Mouse (Mus musculus): ENCODE results near the gene Casq2.

Gene Casq2

GRCm38 (mm10) chr3:102190642-102191041 lies 104.4 kb downstream of the Casq2 start:
- in situ Hi-C loops (cut with MboI, MseI): no loop called here

GRCm38 (mm10) chr3:102191575-102191974 lies 105.4 kb downstream of the Casq2 start:
- in situ Hi-C loops (cut with MboI, MseI): no loop called here

- in situ Hi-C loops (cut with MboI, MseI): no loop called here
Measured at GRCm38 (mm10) chr3:102192621-102193020, 106.4 kb downstream of the Casq2 start.

DNA sequence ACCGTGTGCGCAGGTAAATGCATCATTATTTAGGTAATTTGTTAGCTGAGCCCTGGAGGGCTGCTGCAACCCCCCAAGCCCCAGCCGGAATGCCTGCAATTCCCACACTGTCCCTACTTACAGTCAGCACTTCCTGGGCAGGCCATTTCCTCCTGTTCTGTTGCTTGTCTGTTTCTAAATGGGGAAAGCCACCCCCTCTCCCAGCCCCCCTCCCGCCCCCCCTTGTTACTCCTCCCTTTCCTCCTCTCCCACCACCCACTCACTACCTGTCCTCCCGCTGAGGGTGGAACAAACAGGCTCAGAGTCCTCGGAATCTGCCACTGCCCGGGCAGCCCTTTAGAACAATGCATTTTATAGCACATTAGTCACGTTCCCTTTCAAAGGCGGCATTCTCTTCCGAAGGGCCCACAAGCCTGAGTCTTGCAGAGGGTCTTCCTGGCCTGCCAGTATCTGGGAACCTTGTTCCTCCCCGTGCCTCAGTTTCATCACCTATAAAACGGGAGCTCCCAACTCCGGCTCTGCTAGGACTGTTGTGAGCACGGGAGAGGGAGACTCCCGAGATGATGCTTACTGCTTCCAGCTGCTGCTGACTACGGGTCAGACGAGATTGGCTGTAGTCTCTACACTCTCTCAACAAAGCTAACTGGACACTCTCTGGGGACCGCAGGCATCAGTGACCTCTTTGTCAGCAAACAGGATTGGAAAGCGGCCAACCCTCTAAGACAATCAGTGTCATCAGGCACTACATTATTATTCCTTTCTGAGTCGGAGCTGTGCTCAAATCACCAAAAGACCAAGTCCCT lies 107.5 kb downstream of the Casq2 start:
- in situ Hi-C loops (cut with MboI, MseI): no loop called here

- in situ Hi-C loops (cut with MboI, MseI): no loop called here
Measured at GRCm38 (mm10) chr3:102194291-102195051, 108.3 kb downstream of the Casq2 start.

GRCm38 (mm10) chr3:102195762-102196161 lies 109.5 kb downstream of the Casq2 start:
- in situ Hi-C loops (cut with MboI, MseI): no loop called here

Data from T-helper 1 cell (primary cell).